Mouse (Mus musculus) E14TG2a.4 (cell line): ENCODE measurements around the gene Bclaf1.

ENCODE experiments used
- CTCF ChIP-seq: conservative IDR thresholded peaks from 2 replicates; pipeline ENCODE4 v1.5.1; 2014; ENCODE audit warnings: low read length
- NANOG ChIP-seq: IDR thresholded peaks from 2 replicates; pipeline ENCODE4 v1.6.1; 2014; ENCODE audit warnings: borderline replicate concordance, low read length, mixed read lengths

DNA sequence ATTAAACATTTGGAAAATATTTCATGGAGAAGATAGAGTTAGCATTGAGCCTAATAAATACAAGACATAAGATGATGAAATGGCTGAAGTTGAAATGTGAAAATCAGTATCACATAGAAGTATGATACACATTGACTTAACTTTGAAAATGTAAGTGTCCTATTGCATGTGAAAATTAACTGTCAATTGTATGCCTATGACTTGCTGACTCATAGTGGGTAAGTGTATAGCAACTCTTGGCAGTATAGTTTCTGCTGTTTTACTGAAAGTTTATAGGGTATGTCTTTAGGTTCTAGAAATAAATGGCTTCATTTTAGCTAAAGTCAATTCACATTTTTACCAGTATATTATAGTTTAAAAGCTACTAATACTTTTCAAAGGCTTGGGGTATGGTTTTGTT lies 14.0 kb downstream of the Bclaf1 start:
- TF ChIP-seq CTCF (no peak), NANOG (no peak)
